Mouse (Mus musculus) embryo, embryonic 9.5 days (tissue): ENCODE measurements at regions not wholly inside any gene's neighbourhood (a gene's known extent, or its start where the extent isn't known, plus 50 kb on each side); places are given as distances from the start of the nearest gene placed in this dataset.

Source experiments
- DNase-seq: peaks from one replicate; pipeline ENCODE4 v3.0.0-alpha.2; 2017; ENCODE audit errors: extremely low spot score

- no peak for DNase-seq
These were observed 190.6 kb upstream of the Tapt1 start for GRCm38 (mm10) chr5:44416844-44417589.

DNA sequence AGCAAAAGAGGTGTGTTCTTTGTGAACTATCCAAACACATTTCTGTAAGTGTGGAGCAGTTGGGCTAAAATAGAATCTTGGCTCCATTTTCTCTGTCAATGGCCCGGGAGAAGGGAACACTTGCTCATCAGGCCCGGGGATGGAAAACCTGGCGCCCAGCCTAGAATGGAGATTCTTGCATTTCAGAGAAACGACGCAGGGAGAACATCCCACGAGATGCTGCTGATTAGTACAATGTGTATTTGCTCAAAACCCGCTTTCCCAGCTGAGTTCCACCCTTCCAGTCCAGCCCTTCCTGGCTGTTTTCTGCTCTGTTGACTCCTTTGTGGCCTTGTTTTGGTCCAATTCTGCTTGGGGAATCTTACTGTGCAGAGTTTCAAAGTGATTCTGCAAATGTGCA is 188.0 kb upstream of the Tapt1 start:
- no peak for DNase-seq

DNA sequence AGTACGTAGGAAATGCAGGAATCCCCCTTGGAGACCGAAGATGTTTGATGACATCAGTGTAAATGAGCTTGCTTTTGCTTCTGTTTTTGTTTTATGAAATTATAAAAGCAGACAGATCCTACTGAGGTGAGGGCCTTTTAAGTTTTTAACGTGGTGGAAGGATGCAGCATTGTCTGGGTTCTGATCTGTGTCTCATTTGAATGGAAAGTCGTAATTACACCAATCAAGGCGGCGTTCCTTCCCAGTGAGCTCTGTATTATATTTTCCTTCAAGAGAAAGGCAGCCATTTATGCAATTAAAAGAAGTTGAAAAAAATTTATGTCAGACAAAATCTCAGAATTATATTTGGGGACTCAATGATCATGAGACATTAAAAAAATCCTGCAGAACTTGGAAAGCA is 176.9 kb upstream of the Tapt1 start:
- no peak for DNase-seq

- no peak for DNase-seq
These were observed 174.3 kb upstream of the Tapt1 start for GRCm38 (mm10) chr5:44400573-44401332.

DNA sequence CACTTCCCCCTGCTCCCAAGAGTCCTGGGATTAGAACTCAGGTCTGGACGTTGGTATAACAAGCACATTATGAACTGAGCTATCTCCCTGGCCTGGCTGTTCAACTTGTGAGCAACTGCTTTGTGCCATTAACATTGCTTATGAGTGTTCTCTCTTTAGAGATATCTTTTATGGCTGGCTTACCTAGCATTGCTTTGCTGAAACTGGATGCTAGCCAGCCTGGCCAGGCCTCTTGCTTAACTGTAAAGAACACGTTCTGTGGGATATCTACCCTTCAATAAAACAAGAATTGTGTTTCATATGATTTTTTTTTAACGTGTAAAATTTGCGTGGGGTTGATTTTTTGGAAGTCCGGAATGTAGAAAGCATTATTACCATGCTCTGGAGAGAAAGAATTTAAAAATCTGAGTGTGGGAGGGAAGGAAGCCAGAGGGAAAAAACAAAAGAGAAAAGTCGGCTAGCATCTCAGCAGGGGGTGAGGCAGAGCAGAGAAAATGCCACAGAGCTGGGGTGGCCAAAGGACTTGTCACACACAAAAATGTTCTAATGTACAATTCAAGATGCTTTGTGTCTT is 160.9 kb upstream of the Tapt1 start:
- DNase-seq = no peak

DNA sequence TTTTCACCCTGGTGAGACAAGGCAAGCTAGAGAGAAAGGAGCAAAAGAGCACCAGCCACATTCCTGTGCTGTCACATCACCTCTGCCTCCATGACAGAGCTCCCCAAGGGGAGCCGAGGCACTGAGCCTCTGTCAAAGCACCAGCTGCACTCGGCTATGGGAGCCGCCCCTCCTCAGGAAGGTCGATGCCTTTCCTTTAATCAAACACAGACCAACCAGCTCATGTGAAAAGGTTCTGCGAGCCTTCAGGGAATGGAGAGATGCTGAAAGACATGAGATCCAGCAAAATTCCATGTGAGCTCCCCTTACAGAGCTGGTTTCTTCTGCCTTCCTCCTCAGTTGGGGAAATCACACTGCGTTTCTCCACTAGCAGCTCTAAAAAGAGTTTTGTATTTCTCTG is 159.8 kb upstream of the Tapt1 start:
- DNase-seq = peak; percentile 14

- DNase-seq = no peak
These were observed 156.6 kb upstream of the Tapt1 start for GRCm38 (mm10) chr5:44383049-44383448.

DNA sequence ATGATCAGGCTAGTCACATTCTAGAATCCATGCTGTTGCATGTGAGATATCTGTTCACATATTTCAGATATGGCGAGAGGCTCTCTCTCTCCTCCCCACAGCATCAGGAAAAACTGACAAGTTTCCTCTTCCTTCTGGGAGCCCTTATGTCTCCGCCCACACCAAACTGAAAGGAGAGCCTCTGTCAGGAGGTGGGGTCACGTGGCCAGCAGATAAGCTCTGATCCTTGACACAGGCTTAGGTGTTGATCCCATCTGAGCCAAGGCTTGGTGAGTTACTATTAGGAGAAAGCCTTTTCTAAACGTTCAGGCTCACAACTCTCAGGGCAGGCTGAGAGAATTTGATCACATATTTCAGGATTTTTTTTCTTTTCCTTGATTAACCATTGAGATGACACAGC is 143.6 kb upstream of the Tapt1 start:
- DNase-seq = peak; percentile 4

DNA sequence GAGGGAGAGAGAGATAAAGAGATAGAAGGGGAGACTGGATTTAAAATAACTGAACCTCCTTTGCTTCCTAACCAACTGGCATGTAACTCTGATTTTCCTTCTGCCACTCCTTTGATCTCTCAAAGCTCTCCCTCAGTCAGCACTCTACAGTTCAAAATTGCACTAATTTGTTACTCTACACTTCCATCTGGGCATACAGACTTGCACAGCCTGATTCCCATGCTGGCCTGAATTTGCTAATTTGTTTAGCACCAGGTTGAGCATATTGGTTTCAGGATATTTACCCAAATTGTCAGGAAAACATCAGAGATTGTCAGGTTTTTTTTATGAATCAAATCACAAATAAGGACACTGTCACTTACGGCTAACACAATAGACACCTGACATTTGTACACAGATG is 125.9 kb upstream of the Tapt1 start:
- DNase-seq = no peak

DNA sequence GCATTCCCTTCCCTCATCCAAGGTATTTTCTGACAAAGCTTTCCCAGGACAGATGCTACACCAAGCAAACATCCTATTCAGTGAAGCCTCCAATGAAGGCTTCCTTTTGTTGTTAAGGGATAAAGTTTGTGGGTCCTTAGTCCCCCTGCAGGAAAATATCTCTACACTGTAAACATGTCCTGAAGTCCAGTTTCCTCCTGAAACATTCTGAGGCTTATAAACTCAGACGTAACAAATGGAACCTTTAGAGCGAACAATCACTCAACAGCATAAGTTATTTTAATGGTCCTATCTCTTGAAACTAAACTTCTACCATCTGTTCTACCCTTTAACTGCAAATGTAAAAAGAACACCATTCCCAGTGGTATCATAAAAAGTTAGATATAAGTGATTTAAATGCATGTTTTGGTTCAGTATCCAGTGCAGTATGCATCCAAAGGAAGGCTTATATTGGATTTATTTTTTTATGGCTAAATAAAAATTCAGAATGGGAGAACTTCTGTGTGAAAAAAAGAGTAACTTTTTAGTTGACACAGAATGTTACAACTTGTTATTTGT is 115.1 kb upstream of the Tapt1 start:
- DNase-seq = no peak

DNA sequence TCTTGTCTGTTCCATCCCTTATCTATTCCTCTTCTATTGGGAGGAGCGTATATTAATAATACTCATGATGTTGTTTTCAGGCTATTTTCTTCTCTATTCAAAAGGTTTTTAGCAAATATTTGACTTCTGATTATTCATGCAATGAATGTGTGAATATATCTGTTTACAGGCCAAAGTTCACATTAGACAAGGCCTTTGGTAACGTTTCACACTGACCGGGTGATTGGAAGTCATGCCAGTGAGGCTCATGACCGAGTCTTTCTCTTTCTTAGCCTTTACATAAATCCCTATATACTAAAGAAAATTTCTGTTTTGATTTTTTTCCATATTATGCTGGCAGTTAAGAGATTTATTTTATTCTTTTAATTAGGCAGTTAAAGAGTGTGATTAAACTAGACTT is 112.2 kb upstream of the Tapt1 start:
- no peak for DNase-seq

DNA sequence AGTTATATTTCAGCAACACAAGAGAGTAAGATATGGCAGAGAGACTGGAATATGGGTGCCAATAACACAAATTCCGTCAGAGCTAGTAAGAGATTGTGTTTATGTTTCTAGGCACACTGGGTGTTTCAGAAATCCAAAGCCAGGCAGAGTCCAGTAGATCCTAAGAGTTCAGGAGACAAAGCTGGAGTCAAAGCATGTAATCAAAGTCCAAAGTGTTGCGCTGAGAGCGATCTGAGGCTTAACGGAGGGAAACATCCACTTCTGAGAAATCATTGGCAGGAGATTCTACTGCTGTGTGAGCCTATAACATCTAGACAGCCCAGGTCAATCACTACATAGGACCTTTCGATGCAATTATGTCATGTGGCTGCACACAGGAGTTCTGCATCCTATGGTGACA is 109.3 kb upstream of the Tapt1 start:
- no peak for DNase-seq

- DNase-seq = no peak
These were observed 93.2 kb upstream of the Tapt1 start for GRCm38 (mm10) chr5:44319626-44320025.

DNA sequence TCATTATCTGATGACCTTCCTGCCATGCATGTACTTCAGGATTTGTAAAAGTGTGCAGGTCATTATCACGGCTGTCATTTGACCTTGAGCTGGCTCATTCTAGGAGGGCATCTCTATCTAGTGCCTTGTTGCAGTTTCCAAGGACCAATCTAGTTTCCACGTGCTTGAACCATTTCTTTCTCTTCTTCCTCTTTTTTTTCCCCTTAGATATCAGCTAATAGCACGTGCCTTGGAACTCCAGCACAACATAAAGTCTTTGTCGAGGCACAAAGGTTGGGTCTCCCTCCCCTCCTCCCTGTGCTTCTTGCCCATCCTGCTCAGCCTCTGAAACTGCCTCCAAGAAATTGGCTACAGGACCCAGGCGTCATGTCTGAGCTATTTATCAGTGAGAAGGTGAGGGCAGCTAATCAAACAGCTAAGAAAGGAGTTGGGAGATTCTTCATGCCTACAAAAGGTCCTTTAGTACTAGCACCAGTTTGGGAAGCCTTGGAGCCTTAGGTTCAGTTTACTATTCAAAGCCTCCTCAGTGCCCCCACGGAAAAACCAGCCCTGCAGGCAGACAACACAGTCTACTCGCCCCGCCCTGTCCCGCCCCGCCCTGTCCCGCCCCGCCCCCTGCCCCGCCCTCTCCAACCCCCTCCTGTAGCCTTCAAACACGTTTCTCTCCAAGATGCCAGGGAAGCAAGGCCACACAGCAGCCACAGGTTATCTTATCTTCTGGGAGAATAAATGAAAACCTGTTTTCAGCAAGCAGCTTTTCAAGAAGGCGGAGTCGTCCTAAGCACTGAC is 80.5 kb upstream of the Tapt1 start:
- peak; percentile 27 for DNase-seq

DNA sequence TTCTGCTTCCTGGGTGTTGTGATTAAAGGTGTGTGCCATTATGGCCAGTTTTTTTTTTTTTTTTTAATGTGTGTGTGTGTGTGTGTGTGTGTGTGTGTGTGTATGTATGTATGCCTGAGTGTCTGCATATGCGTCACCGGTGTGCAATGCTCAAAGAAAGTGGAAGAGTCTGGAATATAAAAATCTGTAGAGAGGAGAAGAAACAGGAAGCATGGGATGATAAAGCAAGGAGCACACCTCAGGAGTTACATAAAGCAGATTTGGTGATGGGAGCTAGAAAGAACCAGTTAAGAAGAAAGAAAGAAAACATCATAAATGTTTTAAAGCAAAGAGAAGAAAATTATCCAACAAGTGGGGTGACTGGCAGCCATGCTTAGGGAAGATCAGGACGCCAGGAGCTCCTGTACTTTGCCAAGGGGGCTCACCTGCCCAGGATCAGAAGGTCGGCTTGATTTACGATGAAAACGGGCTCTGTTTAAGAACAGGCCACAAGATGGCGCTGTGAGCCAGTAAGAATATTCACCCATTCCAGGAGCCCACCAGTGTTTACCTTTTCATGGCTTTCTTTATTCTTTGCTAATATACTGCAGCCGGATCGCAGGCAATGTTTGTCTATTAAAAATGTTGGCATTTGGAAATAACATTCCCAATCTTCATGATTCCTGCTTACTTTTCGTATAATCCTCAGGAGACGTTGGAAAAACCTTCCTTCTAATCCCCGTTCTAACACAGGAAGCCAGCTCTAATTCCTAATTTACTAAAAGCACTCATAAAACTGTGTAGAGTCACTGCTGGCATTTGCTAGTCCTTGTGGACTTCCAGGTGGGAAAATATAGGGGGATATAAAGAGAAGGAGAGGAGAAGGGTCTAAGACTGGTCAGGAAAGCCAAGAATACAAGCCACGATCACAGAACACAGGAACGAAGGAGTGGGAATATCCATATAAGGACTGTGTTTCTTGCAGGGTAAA is 77.7 kb upstream of the Tapt1 start:
- peak; percentile 65 for DNase-seq

GRCm38 (mm10) chr5:44284384-44284783 is 58.0 kb upstream of the Tapt1 start:
- peak; percentile 81 for DNase-seq
